Mouse (Mus musculus): ENCODE results near the gene Pigq. TPM values are rescaled to one million over a fixed set of nuclear protein-coding genes. Genes with fewer than 3 reads are reported as not detected.

The Pigq gene
- polyA plus RNA-seq, 1 experiment from 2014 or later, result 76.8 TPM

DNA sequence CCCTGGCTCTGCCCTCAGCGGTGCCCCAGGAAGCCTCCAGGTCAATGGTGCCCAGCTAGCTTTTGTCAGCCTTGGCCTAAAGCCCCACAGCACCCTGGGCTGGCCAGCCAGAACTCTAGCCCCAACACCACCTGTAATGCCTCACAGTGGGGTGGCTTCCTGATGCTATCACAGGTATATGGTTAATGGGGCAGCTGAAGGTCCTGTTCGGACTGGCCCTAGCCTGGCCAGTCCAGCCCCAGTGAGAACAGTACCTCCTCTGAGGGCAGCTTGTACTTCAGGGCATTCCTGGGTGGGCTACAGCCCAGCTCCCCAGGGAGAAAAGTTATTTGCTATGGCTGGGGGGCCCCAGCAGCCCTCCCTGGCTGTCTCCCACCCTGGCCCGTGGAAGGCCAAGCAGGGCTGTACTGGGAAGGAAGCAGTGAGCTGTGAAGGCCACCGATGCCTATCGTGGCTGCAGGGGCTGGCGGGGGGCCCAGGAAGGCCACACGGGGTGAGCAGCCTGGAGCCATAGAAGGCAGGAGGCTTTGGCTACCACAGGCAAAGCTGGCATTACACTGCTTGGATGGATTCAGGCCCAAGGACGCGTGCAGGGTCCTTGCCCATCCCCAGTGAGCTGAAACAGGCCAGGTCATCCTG is 900 bp upstream of the Pigq start:
- ATAC-seq (ENCODE audit: low read depth), result no peak
- H3K4me2 ChIP-seq (ENCODE audit: low read depth, low read length), result no peak overlapping the region
- no peak overlapping the region for H3K4me3 ChIP-seq (ENCODE audit: low read depth, low read length)
- no peak overlapping the region for H3K9ac ChIP-seq (replicated peaks; ENCODE audit: low read depth, low read length)
- no peaks in the 10 kb centered on the region for H3K9me3 ChIP-seq (ENCODE audit: control insufficient read depth, low read length)
- H3K27ac ChIP-seq (ENCODE audit: low read depth, low read length), result no peak overlapping the region
- peaks cover 9% of the 10 kb centered on the region for H3K27me3 ChIP-seq (ENCODE audit: control insufficient read depth, insufficient read depth, low read length)
- H3K4me1 ChIP-seq (ENCODE audit: control insufficient read depth, insufficient read depth, low read length), result peaks cover 6% of the 10 kb centered on the region; the same call in 1 of the 2 replicates
- 55% methylated on average over 9 of the region's 9 CpGs for WGBS
- no peaks in the 10 kb centered on the region for H3K36me3 ChIP-seq (ENCODE audit: control insufficient read depth, insufficient read depth, low read length)

DNA sequence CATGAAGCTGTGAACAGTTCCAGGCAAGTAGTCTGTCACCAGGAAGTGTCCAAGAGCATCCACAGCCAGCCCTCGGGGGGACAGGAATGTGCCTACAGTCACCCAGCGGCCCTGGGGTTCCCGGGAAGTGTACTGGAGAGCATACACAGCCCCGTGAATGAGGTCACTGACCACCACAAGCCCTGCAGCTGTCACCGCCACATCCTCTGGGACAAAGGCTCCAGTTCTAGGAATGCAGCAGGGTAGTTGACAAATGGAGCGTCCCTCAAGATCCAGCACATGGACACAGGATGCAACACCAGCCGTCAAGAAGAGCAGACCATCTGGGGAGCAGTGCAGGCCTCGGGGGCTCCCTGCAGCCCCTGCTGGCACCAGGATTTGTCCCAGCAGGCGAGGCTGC is 967 bp downstream of the Pigq start:
- Histone ChIP-seq H3K27ac (ENCODE audit: low read depth, low read length) (no peak overlapping the region), H3K4me2 (ENCODE audit: low read depth, low read length) (no peak overlapping the region), H3K9ac (replicated peaks; ENCODE audit: low read depth, low read length) (no peak overlapping the region), H3K27me3 (ENCODE audit: control insufficient read depth, insufficient read depth, low read length) (no peaks in the 10 kb centered on the region), H3K4me1 (ENCODE audit: control insufficient read depth, insufficient read depth, low read length) (peaks cover 10% of the 10 kb centered on the region; the same call in 1 of the 2 replicates), H3K4me3 (ENCODE audit: low read depth, low read length) (no peak overlapping the region), H3K9me3 (ENCODE audit: control insufficient read depth, low read length) (no peaks in the 10 kb centered on the region), H3K36me3 (ENCODE audit: control insufficient read depth, insufficient read depth, low read length) (no peaks in the 10 kb centered on the region)
- ATAC-seq (ENCODE audit: low read depth), result no peak
- WGBS, result 80% methylated on average over 9 of the region's 9 CpGs

DNA sequence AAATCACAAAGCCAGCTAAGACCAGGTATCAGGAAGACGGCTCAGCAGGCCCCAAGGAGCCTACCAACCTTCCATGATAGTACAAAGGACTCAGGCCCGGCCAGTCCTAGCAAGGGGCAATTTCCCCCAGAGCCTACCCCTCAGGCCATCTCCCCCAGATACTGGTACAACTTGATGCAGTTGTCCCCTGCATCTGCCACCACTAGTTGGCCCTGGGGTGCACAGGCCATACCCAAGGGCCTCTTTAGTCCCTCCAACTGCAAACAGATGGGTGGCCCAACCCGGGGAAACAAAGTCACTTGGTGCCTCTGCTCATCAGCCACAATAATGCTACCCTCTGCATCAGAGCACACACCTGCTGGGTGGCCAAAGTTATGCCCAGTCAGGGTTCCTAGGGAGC is 1.5 kb downstream of the Pigq start:
- Histone ChIP-seq H3K4me2 (ENCODE audit: low read depth, low read length) (no peak overlapping the region), H3K27ac (ENCODE audit: low read depth, low read length) (no peak overlapping the region), H3K36me3 (ENCODE audit: control insufficient read depth, insufficient read depth, low read length) (no peaks in the 10 kb centered on the region), H3K9me3 (ENCODE audit: control insufficient read depth, low read length) (no peaks in the 10 kb centered on the region), H3K27me3 (ENCODE audit: control insufficient read depth, insufficient read depth, low read length) (no peaks in the 10 kb centered on the region), H3K4me3 (ENCODE audit: low read depth, low read length) (no peak overlapping the region), H3K4me1 (ENCODE audit: control insufficient read depth, insufficient read depth, low read length) (peaks cover 10% of the 10 kb centered on the region; the same call in 1 of the 2 replicates), H3K9ac (replicated peaks; ENCODE audit: low read depth, low read length) (no peak overlapping the region)
- no peak for ATAC-seq (ENCODE audit: low read depth)
- 84% methylated on average over 3 of the region's 3 CpGs for WGBS

DNA sequence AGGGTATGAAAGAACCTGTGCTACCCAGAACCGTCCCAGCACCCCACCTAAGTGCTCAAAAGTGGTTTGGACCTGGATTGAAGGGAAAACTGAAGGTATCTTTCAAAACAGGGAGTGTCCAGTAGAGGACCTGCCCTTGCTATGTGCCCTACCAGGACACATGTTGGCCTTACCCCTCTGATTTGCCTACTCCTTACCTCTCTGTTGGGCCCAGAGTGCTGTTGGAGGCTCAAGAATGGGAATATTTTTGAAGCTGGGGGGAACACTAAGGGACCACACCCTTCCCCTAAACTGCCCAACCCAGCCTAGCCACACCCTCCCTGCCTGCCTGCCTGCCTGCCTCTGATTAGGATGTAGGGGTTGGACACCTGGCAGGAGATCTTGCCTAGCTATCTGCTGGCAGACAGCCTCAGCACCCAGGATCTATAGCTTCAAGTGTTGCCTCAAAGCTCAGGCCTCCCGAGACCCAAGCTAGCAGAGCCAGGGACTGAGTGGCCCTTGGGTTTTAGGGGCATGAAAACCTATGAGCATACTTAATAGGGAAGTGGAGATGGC is 2.1 kb downstream of the Pigq start:
- Histone ChIP-seq H3K4me2 (ENCODE audit: low read depth, low read length) (no peak overlapping the region), H3K27ac (ENCODE audit: low read depth, low read length) (no peak overlapping the region), H3K4me3 (ENCODE audit: low read depth, low read length) (no peak overlapping the region), H3K9ac (replicated peaks; ENCODE audit: low read depth, low read length) (no peak overlapping the region), H3K36me3 (ENCODE audit: control insufficient read depth, insufficient read depth, low read length) (no peaks in the 10 kb centered on the region), H3K27me3 (ENCODE audit: control insufficient read depth, insufficient read depth, low read length) (no peaks in the 10 kb centered on the region), H3K4me1 (ENCODE audit: control insufficient read depth, insufficient read depth, low read length) (peaks cover 10% of the 10 kb centered on the region; the same call in 1 of the 2 replicates), H3K9me3 (ENCODE audit: control insufficient read depth, low read length) (no peaks in the 10 kb centered on the region)
- ATAC-seq (ENCODE audit: low read depth), result no peak
- WGBS, result 90% methylated on average over 2 of the region's 2 CpGs

DNA sequence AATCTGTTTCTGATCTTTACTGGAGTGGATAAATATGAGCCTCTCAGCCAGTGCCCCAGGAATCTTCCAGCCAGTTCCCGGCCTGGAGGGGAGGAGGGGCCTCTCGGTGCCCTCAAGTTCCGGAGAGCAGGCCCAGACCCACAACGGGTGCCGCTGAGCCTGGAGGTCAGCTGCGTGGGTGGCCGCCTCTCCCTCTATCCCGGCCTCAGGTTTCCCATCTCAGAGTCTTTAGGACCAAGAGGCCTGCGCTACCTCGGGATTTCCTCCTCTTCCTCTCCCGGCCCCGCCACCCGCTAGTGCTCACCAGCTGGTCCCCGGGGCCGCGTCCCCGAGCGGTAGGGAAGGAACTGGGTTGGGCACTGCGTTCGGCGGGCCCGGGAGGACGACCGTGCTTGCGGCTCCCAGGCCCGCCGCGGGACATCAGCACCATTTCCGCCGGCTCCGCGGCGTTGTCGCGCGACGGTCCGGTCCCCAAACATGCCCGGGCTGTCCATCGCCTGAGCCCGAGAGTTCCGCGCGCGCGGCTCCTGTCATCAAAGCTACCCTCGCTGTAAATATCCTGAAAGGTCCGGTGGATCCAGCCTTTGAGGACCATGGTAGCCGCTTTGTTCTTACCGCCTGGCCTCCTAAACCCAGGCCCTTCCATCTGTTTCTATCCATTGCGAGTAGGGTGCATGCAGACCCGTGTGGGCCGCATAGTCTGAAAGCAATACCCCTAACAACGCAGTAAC is 3.1 kb downstream of the Pigq start:
- Histone ChIP-seq H3K4me2 (ENCODE audit: low read depth, low read length) (peak overlapping the region; percentile 81), H3K36me3 (ENCODE audit: control insufficient read depth, insufficient read depth, low read length) (peaks cover 4% of the 10 kb centered on the region; the same call in 1 of the 2 replicates), H3K4me1 (ENCODE audit: control insufficient read depth, insufficient read depth, low read length) (peaks cover 10% of the 10 kb centered on the region; the same call in 1 of the 2 replicates), H3K27ac (ENCODE audit: low read depth, low read length) (peak overlapping the region; percentile 80), H3K9me3 (ENCODE audit: control insufficient read depth, low read length) (no peaks in the 10 kb centered on the region), H3K4me3 (ENCODE audit: low read depth, low read length) (peak overlapping the region; percentile 84), H3K27me3 (ENCODE audit: control insufficient read depth, insufficient read depth, low read length) (no peaks in the 10 kb centered on the region), H3K9ac (replicated peaks; ENCODE audit: low read depth, low read length) (peak overlapping the region; percentile 96)
- peak; percentile 76 for ATAC-seq (ENCODE audit: low read depth)
- WGBS, result 3% methylated on average over 54 of the region's 54 CpGs

DNA sequence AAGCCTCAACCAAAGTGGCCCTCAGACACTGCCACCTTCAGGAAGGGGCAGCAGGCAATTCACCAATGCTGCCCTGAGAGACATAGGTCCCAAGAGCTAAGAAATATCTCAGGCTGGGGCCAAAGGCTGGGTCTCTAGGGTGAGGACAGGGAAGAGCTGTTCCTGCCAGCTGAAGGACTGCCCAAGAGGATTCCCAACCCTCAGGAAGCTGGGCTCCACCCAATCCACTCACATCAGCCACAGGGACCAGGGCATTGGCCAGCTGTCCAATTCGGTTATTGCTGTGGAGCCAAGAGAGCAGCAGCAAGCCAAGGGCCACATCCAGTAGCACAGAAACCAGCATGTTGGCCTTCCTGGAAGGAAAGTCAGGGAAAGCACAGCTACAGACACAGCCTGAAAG is 10.2 kb downstream of the Pigq start:
- 80% methylated on average over 1 of the region's 1 CpGs for WGBS
- H3K36me3 ChIP-seq (ENCODE audit: control insufficient read depth, insufficient read depth, low read length), result peaks cover 44% of the 10 kb centered on the region

DNA sequence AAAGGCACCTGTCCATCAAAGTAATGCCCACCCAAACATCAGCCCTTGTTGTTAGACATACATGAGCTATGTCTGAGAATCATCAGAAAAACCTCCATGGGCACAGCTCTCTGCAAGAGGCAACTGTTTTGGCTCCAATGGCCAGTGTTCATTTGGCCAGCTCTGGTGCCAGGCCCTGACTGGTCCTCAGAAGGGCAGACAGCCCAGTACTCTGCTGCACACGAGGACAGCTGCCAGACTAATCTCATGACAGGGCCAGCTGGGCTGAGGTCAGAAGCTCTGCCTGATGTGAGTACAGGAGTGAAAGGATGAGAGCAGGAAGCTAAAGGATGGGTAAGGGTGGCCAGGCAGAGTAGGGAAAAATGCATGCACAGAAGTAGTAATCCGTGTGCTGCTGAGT is 19.4 kb downstream of the Pigq start:
- no peak overlapping the region for H3K9ac ChIP-seq (replicated peaks; ENCODE audit: low read depth, low read length)
- H3K4me1 ChIP-seq (ENCODE audit: control insufficient read depth, insufficient read depth, low read length), result no peaks in the 10 kb centered on the region
- WGBS, result 85% methylated on average over 2 of the region's 2 CpGs
- H3K4me2 ChIP-seq (ENCODE audit: low read depth, low read length), result no peak overlapping the region
- H3K36me3 ChIP-seq (ENCODE audit: control insufficient read depth, insufficient read depth, low read length), result peaks cover 15% of the 10 kb centered on the region
- ATAC-seq (ENCODE audit: low read depth), result no peak
- no peak overlapping the region for H3K4me3 ChIP-seq (ENCODE audit: low read depth, low read length)
- no peaks in the 10 kb centered on the region for H3K9me3 ChIP-seq (ENCODE audit: control insufficient read depth, low read length)
- H3K27me3 ChIP-seq (ENCODE audit: control insufficient read depth, insufficient read depth, low read length), result no peaks in the 10 kb centered on the region
- no peak overlapping the region for H3K27ac ChIP-seq (ENCODE audit: low read depth, low read length)

More for the DNA sequence above, 10.2 kb downstream of the Pigq start:
- H3K4me2 ChIP-seq (ENCODE audit: low read depth, low read length), result no peak overlapping the region
- no peaks in the 10 kb centered on the region for H3K9me3 ChIP-seq (ENCODE audit: control insufficient read depth, low read length)
- no peak overlapping the region for H3K4me3 ChIP-seq (ENCODE audit: low read depth, low read length)
- H3K27me3 ChIP-seq (ENCODE audit: control insufficient read depth, insufficient read depth, low read length), result no peaks in the 10 kb centered on the region
- H3K27ac ChIP-seq (ENCODE audit: low read depth, low read length), result no peak overlapping the region
- H3K9ac ChIP-seq (replicated peaks; ENCODE audit: low read depth, low read length), result no peak overlapping the region
- H3K4me1 ChIP-seq (ENCODE audit: control insufficient read depth, insufficient read depth, low read length), result no peaks in the 10 kb centered on the region
- no peak for ATAC-seq (ENCODE audit: low read depth)

DNA sequence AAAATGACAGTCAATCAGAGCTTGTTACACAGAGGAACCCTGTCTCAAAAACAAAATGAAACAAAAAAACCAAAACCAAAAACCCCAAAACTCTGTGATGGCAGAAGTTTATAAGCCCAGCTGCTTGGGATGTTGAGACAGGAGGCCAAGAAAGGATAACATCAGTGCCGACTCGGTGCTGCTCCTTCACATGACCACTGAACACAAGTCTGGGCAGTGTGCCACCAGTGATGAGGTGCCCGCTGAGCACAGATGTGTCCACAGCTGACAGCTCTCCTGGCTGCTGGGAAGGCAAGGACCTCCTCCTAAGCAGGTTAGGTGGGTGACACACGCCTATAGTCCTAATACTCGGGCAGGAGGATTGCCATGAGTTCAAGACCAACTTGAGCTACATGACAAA is 22.6 kb downstream of the Pigq start:
- WGBS, result 70% methylated on average over 5 of the region's 5 CpGs
- ATAC-seq (ENCODE audit: low read depth), result no peak

More for the DNA sequence above, 22.6 kb downstream of the Pigq start:
- H3K9ac ChIP-seq (replicated peaks; ENCODE audit: low read depth, low read length), result no peak overlapping the region
- no peak overlapping the region for H3K27ac ChIP-seq (ENCODE audit: low read depth, low read length)
- no peak overlapping the region for H3K4me2 ChIP-seq (ENCODE audit: low read depth, low read length)
- peaks cover 5% of the 10 kb centered on the region; the same call in 1 of the 2 replicates for H3K36me3 ChIP-seq (ENCODE audit: control insufficient read depth, insufficient read depth, low read length)
- H3K27me3 ChIP-seq (ENCODE audit: control insufficient read depth, insufficient read depth, low read length), result no peaks in the 10 kb centered on the region
- H3K4me1 ChIP-seq (ENCODE audit: control insufficient read depth, insufficient read depth, low read length), result peaks cover 16% of the 10 kb centered on the region
- no peak overlapping the region for H3K4me3 ChIP-seq (ENCODE audit: low read depth, low read length)
- H3K9me3 ChIP-seq (ENCODE audit: control insufficient read depth, low read length), result no peaks in the 10 kb centered on the region
